Mouse (Mus musculus): ENCODE results near the gene Xkrx. TPM values are rescaled to one million over a fixed set of nuclear protein-coding genes. Genes with fewer than 3 reads are reported as not detected.
"Not testable (repeated sequence)": the region's sequence is repeated elsewhere in the genome, so short reads cannot be mapped to it uniquely, and the experiment has no call there.

Xkrx gene
- total RNA-seq (2017): not detected in 2 replicates

- ATAC-seq (replicated peaks; ENCODE audit: low read depth, poor library complexity, severe bottlenecking): 0 out of 2 replicates have a peak, but pooled peaks have one; percentile 23
Measured at GRCm38 (mm10) chrX:134162043-134162720, at the start of gene Xkrx. TSS of gene Xkrx (minus strand) at chrX:134162076.

GRCm38 (mm10) chrX:134211151-134211642, 49.3 kb upstream of the Xkrx start:
- ATAC-seq (replicated peaks; ENCODE audit: low read depth, poor library complexity, severe bottlenecking): no peak

- 0 out of 2 replicates have a peak, but pooled peaks have one; percentile 32 for ATAC-seq (replicated peaks; ENCODE audit: low read depth, poor library complexity, severe bottlenecking)
Measured at GRCm38 (mm10) chrX:134208491-134208890, 46.6 kb upstream of the Xkrx start.

GRCm38 (mm10) chrX:134187201-134187600, 25.3 kb upstream of the Xkrx start, which contains the start of gene Arl13a:
TSS of gene Arl13a (plus strand) at chrX:134187501.
- not testable (repeated sequence) for ATAC-seq (replicated peaks; ENCODE audit: low read depth, poor library complexity, severe bottlenecking)

GRCm38 (mm10) chrX:134174699-134175098, 12.8 kb upstream of the Xkrx start:
- no peak for ATAC-seq (replicated peaks; ENCODE audit: low read depth, poor library complexity, severe bottlenecking)

GRCm38 (mm10) chrX:134170584-134170983, 8.7 kb upstream of the Xkrx start:
- 0 out of 2 replicates have a peak, but pooled peaks have one; percentile 29 for ATAC-seq (replicated peaks; ENCODE audit: low read depth, poor library complexity, severe bottlenecking)

- ATAC-seq (replicated peaks; ENCODE audit: low read depth, poor library complexity, severe bottlenecking): peak; percentile 84
Measured at GRCm38 (mm10) chrX:134163484-134163883, 1.6 kb upstream of the Xkrx start.

GRCm38 (mm10) chrX:134162826-134163225, 950 bp upstream of the Xkrx start:
- ATAC-seq (replicated peaks; ENCODE audit: low read depth, poor library complexity, severe bottlenecking): no peak

- ATAC-seq (replicated peaks; ENCODE audit: low read depth, poor library complexity, severe bottlenecking): peak; percentile 64
Measured at GRCm38 (mm10) chrX:134160442-134160841, 1.4 kb downstream of the Xkrx start.

- ATAC-seq (replicated peaks; ENCODE audit: low read depth, poor library complexity, severe bottlenecking): no peak
Measured at GRCm38 (mm10) chrX:134158151-134158550, 3.7 kb downstream of the Xkrx start.

GRCm38 (mm10) chrX:134141986-134142385, 19.9 kb downstream of the Xkrx start:
- peak; percentile 80 for ATAC-seq (replicated peaks; ENCODE audit: low read depth, poor library complexity, severe bottlenecking)

GRCm38 (mm10) chrX:134141551-134141950, 20.3 kb downstream of the Xkrx start:
- ATAC-seq (replicated peaks; ENCODE audit: low read depth, poor library complexity, severe bottlenecking): no peak

GRCm38 (mm10) chrX:134140024-134140423, 21.9 kb downstream of the Xkrx start:
- no peak for ATAC-seq (replicated peaks; ENCODE audit: low read depth, poor library complexity, severe bottlenecking)

GRCm38 (mm10) chrX:134133821-134134220, 28.1 kb downstream of the Xkrx start:
- ATAC-seq (replicated peaks; ENCODE audit: low read depth, poor library complexity, severe bottlenecking): no peak

- ATAC-seq (replicated peaks; ENCODE audit: low read depth, poor library complexity, severe bottlenecking): peak; percentile 47; the same call in 1 of the 2 replicates
Measured at GRCm38 (mm10) chrX:134132295-134132694, 29.6 kb downstream of the Xkrx start.

GRCm38 (mm10) chrX:134128549-134128948, 33.3 kb downstream of the Xkrx start:
- peak; percentile 56 for ATAC-seq (replicated peaks; ENCODE audit: low read depth, poor library complexity, severe bottlenecking)

GRCm38 (mm10) chrX:134116417-134116816, 45.5 kb downstream of the Xkrx start:
- ATAC-seq (replicated peaks; ENCODE audit: low read depth, poor library complexity, severe bottlenecking): peak; percentile 98

- 0 out of 2 replicates have a peak, but pooled peaks have one; percentile 23 for ATAC-seq (replicated peaks; ENCODE audit: low read depth, poor library complexity, severe bottlenecking)
Measured at GRCm38 (mm10) chrX:134111767-134112166, 50.1 kb downstream of the Xkrx start.

- no peak for ATAC-seq (replicated peaks; ENCODE audit: low read depth, poor library complexity, severe bottlenecking)
Measured at GRCm38 (mm10) chrX:134102641-134103040, 59.2 kb downstream of the Xkrx start.
